Mouse (Mus musculus): ENCODE results near the gene Chd2.

DNA sequence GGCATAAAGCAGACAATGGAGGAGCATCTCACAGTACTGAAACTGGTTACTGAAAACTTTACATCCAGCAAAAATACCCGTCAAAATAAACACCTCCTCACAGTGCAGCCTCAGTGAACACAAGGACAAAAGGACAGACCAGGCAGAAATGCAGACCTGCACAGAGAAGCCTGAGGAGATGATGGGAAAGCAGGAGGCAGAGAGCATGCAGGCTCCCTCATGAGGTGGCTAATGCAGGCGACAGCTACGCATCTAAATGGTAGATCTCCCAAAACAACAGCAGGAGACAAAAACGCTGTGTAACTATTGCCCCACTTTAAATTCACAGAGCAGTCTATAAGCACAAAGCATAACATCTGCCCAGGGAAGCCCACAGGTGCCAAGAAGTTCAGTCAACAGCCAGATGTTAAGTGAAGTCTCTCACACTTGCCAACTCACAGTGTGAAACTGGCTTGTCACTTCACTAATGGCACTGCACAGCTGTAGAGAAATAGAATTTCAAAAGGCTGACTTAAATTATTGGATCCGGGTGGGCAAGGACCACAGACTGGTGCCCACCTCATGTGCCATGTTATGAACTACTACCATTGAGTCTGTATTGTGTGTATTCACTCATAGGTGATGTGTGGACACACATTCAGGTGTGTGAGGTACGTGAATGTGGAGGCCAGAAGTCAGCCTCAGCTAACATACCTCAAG lies 107.8 kb downstream of the Chd2 start:
- no peak for TF ChIP-seq POLR2A (IDR thresholded peaks at IDR 0.05; ENCODE audit: borderline replicate concordance, low read depth, low read length)
- TF ChIP-seq CTCF (IDR thresholded peaks at IDR 0.05; ENCODE audit: low read depth, low read length) = no peak

All from bone marrow macrophage, adult 2 months (primary cell).